Mouse (Mus musculus) CD4-positive, CD25-positive, alpha-beta regulatory T cell, adult 2 months (primary cell): ENCODE data around the gene Aurka.
A peak's percentile ranks its signal among the peaks of the same experiment; 100 is the strongest.

ENCODE experiments used
- DNase-seq: peaks from one replicate; pipeline ENCODE4 v3.0.0-alpha.2; 2012; ENCODE audit warnings: low read depth, low spot score

The Aurka gene

DNA sequence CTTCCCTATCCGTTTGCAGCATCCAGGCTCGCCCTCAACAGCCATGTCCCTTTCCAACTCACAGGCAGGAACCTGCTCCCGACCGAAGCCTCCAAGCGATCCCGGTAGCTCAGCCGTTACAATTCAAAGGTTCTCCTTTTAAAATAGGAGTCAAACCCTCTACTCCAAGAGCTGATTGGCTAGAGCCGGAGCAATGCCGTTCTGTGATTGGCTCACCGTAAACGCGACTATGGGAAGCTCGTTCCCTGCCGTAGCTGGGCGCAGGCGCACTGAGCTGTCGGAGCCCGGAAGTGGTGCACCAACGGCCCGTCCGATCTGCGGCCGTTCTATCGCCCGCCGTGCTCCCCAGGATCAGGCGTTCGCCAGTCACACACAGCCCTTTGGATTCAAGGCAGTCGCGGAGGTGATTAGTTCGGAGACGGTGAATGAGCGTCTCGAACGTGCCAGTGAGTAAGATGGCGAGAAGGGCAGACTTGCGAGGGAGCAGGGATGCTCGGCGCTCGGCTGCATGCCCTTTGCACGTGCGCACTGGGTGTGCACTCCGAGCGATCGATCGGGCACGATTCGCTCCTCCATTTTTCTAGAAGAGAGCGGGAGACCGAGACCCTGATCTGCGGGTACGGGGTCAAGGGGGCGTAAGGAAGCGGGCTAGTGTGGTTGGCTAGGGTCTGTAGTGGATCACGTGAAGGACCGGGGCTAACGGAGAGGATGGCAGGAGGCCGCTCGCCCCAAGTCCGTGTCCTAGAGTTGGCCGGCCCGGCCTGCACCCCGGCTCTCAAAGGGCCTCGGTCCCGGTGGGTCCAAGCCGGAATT lies at the start of gene Aurka, which contains the start of gene Cstf1:
TSS of gene Aurka (minus strand) at position 125 of the 813 bp plus-strand sequence.
TSS of gene Cstf1 (plus strand) at position 271 of the 813 bp plus-strand sequence.
- DNase-seq: peak; percentile 96

- DNase-seq: no peak
These were observed 47.9 kb upstream of the Aurka start for GRCm38 (mm10) chr2:172418208-172418607.

GRCm38 (mm10) chr2:172416876-172417275 lies 46.5 kb upstream of the Aurka start:
- DNase-seq: no peak

DNA sequence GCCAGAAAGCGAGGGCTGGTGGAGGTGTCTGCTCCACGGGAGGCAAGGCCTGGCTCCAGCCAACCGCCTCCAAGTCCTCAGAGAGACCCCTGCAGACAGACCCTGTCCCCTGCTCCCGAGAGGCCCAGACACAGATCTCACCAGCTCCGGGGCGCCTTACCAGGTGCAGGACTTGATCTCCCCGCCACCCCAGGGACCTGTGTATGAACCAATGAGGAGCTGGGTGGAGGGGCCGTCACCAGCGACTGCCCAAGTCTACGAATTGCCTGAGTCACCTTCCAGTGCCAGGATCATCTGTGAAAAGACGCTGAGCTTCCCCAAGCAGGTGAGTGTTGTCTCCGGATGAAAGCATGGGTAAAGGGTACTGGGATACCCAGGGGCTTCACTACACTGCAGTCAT lies 45.9 kb upstream of the Aurka start:
- no peak for DNase-seq

DNA sequence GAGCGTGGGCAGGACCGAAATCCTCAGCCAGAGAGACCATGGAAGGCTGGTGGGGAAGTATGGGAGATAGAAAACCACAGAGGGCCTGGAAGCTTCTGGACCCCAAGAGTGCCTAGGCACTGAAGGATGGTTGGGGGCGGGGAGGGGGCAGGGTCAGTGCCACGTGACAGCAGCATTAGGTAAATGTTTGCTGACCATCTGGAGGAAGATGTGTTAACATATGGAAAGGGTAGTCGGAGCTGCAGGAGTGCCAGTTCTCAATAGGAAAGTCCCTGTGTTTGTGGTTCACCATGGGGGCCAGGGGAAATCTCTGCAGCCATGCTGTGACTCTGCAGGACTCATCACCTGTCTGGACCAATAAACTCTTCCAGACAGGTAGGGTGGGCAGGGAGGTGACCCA lies 43.6 kb upstream of the Aurka start:
- DNase-seq: no peak

- DNase-seq: no peak
These were observed 42.9 kb upstream of the Aurka start for GRCm38 (mm10) chr2:172413273-172413672.

- DNase-seq: no peak
These were observed 42.1 kb upstream of the Aurka start for GRCm38 (mm10) chr2:172412454-172412853.

GRCm38 (mm10) chr2:172411091-172411490 lies 40.8 kb upstream of the Aurka start:
- DNase-seq: no peak

DNA sequence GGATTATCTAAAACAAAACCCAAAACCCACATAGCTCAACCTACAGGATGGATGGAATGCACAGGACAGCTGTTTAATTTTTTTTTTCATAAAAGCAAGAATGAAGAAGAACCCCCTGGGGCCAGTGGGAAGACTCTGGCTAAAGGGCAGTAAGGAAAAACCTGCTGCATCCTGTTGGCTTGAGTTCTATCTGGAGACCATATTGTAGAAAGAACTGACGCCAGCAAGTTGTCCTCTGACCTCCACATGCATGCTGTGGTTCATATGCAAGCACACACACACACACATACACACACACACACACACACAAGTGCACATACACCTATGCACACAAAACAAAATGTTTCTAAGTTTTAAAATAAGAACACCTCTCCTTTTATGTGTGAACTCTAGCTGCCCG lies 40.4 kb upstream of the Aurka start:
- DNase-seq: no peak

GRCm38 (mm10) chr2:172407499-172407898 lies 37.2 kb upstream of the Aurka start:
- DNase-seq: no peak

- no peak for DNase-seq
These were observed 35.8 kb upstream of the Aurka start for GRCm38 (mm10) chr2:172406173-172406572.

GRCm38 (mm10) chr2:172405011-172405410 lies 34.7 kb upstream of the Aurka start:
- DNase-seq: peak; percentile 52

DNA sequence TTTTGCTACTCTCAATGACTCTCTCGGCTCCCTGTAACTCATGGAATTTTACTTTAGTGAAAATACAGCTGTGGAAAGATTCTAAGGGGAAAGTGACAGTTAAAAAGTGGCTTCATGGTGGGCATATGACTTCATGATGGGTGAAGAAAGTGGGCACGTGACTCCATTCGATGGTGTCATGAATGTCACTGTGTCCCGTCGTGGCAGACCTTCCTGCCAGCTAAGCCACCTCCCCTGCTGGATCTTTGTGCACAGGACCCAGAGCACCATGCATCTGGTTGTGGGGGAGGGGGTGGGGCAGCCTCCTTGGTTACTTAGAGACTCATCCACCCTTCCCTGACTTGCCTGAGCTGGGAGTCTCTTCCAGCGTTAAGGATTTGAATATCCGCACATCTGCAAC lies 33.9 kb upstream of the Aurka start:
- DNase-seq: no peak

DNA sequence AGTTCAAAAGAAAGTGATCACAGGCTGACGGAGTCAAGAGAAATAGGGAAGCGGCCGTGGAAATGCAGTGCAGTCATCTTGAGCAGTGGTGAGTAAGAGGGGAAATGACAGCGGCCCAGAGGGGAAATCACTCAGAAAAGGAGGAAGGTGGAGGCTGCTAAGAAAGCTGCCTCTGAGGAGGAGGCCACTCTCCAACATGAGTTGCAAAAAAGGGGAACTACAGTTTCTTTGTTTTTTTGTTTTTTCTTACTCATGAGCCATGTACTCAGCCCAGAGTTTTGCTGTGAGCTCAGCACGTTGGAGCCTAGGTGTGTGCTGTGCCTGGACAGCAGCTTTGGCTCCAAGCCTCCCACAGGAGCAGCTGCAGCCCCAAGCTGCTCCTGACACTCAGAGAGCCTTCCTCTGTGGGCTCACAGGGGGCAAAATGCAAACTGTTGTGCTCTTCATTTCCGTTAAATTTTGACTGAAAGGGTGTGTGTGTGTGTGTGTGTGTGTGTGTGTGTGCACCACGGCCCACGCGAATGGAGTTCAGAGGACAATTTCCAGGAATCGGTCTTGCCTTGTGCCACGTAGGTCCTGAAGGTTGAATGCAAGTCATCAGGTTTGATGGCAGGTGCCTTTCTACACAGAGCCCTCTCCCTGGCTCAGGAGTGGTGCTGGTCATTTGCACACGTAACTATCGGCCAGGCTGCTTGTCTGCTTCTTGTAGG lies 30.9 kb upstream of the Aurka start:
- DNase-seq: peak; percentile 81

DNA sequence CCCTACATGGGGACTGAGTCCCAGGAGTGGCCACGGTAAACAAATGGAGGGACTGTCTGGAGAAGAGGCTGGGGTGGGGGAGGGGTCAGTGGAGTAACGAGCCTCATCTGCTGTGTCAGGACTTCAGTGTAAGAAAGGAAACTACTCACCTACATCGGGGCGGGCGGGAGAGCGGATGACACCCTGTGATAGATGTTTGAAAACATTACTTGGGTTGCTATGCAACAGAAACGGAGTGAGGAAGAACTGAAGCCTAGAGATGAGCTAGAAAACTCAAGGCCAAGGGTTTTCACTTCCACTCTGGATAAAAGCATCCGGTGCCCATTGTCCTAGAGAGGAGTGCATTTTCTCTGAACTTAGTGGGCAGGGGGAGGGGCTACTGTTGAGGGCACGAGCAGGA lies 29.6 kb upstream of the Aurka start:
- peak; percentile 93 for DNase-seq

- no peak for DNase-seq
These were observed 25.6 kb upstream of the Aurka start for GRCm38 (mm10) chr2:172395961-172396360.

DNA sequence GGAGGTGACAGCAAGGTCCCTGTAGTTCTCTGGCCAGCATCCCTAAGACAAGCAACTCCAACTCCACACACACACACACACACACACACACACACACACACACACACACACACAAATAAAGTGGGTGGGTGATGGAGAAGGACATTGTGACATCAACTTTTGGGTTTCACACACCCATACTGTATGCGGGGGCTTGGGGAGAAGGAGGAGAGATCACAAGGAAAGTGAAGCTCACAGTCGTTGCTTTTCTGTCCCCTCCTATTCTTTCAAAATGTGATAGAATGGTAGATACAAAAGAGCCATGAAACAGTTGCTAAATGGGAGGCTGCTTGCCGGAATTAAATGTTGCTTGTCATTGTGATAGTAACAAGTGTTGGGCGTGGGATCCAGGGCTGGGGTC lies 24.3 kb upstream of the Aurka start:
- no peak for DNase-seq

DNA sequence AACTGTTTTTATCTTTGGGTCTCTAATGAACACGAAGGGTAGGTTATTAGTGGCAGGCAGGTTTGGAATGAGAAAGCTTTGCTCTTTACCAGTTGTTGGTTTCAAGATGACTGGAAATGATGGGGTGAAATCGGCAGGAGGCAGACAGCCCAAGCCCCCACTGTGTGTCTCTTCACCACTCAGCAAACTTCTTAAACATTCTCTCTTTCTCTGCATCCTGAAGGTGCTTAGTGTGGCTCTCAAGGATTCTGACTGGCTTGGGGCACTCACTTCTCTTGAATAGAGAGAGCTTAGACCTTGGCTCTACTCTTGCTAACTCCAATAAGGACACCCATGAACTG lies 23.7 kb upstream of the Aurka start:
- DNase-seq: no peak

DNA sequence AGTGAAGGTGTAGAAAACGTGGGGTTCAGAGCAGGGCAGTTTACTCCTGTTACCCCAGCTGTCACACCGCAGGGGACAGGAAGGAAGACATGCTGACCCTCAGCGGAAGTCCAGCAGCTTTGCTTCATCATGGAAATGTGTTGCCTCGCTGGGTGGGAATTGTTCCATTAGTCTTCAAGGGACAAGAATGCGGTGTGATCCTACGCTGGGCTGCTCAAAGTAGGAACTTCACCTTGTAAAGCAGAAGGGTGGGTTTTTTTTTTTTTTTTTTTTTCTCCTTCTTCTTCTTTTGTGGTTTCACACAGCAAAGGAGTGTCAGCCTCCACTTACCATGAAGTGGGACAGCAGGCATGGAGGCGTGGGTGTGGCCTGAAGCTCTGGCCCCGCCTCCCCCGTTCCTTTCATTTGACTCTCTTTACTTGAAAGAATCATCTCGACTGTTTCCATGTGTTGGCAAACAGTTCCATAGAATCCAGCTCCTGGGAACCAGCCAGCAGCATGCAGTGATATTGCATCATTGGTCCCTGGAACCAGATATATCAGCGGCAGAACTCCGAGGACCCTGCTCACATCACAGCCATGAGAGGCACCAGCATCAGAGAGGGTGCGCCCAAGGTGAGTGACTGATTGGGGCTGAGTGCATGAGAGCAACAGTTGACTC lies 23.2 kb upstream of the Aurka start, which contains the start of gene Cass4:
TSS of gene Cass4 (plus strand) at position 404 of the 661 bp plus-strand sequence.
- DNase-seq: peak; percentile 79

- peak; percentile 33 for DNase-seq
These were observed 21.7 kb upstream of the Aurka start for GRCm38 (mm10) chr2:172392041-172392521.

DNA sequence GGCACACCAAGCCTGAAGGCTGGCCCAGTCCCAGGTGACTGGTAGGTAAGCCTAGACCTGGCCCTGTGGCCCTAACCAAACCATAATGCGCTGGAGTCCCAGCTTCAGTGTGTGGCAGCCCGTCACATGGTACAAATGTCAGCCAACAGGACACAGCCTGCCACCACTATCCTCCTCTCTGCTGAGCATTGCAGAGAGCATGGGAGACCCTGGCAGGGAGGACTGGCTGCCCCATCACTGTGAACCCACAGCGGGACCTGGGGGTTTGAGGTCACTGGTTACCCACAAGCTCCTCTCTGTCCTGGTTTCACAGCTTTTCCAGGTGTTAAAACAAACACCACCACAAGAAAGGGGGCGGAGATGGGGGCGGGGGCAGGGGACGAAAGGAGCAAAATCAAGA lies 20.0 kb upstream of the Aurka start:
- no peak for DNase-seq

GRCm38 (mm10) chr2:172384715-172385114 lies 14.4 kb upstream of the Aurka start:
- DNase-seq: no peak
